Mouse (Mus musculus) lung, adult 2 months (tissue): ENCODE measurements around the gene Prim2.

Source experiments
- CTCF ChIP-seq: fragments of 200-500 bp; IDR thresholded peaks from 2 replicates; pipeline ENCODE4 v1.5.1; 2011; ENCODE audit warnings: mild to moderate bottlenecking, low read length, control low read depth; ENCODE audit not compliant: insufficient read depth
- POLR2A ChIP-seq: fragments of 200-500 bp; IDR thresholded peaks from 2 replicates; pipeline ENCODE4 v1.6.1; 2011; ENCODE audit warnings: low read depth, mild to moderate bottlenecking, control low read depth, low read length, borderline replicate concordance; ENCODE audit errors: extremely low read depth

DNA sequence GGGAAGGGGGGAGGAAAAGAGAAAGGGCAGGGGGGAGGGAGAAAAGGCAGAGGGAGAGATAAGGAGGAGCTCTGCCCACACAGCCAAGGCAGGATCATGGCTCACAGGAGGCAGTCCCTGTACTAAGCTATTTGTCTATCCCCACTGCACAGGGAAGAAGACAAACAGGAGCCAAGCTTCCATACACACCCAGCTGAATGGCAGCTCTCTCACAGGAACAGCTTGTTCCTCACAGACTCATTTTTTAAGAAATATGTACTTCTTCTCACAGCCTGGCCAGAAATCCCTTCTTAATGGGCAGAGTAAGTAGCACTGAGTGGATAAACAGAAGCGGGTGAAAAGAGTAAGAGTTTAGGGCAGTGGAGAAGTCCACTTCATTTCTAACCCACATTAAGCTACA, 23.9 kb downstream of the Prim2 start:
- TF ChIP-seq POLR2A (no peak), CTCF (no peak)
